Mouse (Mus musculus) gastrocnemius, adult 2 months (tissue): ENCODE results near the gene Sumf1. TPM values are rescaled to one million over a fixed set of nuclear protein-coding genes. Genes with fewer than 3 reads are reported as not detected.

Experiments
- DNase-seq: peaks from one replicate; pipeline ENCODE4 v3.0.0; 2022
- H3K27ac ChIP-seq: fragments of 200-600 bp; 2 replicates; pipeline ENCODE4 v1.8.1; 2022; ENCODE audit warnings: mild to moderate bottlenecking
- H3K4me3 ChIP-seq: fragments of 200-600 bp; 2 replicates; pipeline ENCODE4 v1.8.1; 2022; ENCODE audit warnings: mild to moderate bottlenecking, moderate library complexity
- CTCF ChIP-seq: fragments of 200-600 bp; IDR thresholded peaks from 2 replicates; pipeline ENCODE4 v1.8.1; 2022; ENCODE audit warnings: antibody characterized with exemption, mild to moderate bottlenecking, moderate library complexity
- intact Hi-C: fragments of 180-260 bp; cut with DNase I; formaldehyde crosslinking; loops from one replicate; pipeline ENCODE4 v1.15.1; 2025
- long read RNA-seq, 2 experiments: library from polyadenylated mRNA; stranded (forward); transcript quantifications; one replicate each; pipeline ENCODE4 v2.0.0; 2021
- total RNA-seq, 2 experiments: library from RNA; stranded (reverse); gene quantifications; 2 replicates each; pipeline ENCODE4 v1.2.3; 2021

Sumf1 gene
- total RNA-seq: 1 to 10 TPM; 7.4 to 9.4 TPM
- long read RNA-seq, experiment 1, transcript Sumf1-201 (9 exons, 2,593 nt): major isoform, 11 of 14 reads
- long read RNA-seq, experiment 1, partial matches to known transcripts: 0 of 14 reads
- long read RNA-seq, experiment 1, other reads (novel, unspliced or antisense): 3 of 14 reads
- long read RNA-seq, experiment 2, transcript Sumf1-201 (9 exons, 2,593 nt): major isoform, 10 of 23 reads
- long read RNA-seq, experiment 2, partial matches to known transcripts: 1 of 23 reads
- long read RNA-seq, experiment 2, other reads (novel, unspliced or antisense): 12 of 23 reads

DNA sequence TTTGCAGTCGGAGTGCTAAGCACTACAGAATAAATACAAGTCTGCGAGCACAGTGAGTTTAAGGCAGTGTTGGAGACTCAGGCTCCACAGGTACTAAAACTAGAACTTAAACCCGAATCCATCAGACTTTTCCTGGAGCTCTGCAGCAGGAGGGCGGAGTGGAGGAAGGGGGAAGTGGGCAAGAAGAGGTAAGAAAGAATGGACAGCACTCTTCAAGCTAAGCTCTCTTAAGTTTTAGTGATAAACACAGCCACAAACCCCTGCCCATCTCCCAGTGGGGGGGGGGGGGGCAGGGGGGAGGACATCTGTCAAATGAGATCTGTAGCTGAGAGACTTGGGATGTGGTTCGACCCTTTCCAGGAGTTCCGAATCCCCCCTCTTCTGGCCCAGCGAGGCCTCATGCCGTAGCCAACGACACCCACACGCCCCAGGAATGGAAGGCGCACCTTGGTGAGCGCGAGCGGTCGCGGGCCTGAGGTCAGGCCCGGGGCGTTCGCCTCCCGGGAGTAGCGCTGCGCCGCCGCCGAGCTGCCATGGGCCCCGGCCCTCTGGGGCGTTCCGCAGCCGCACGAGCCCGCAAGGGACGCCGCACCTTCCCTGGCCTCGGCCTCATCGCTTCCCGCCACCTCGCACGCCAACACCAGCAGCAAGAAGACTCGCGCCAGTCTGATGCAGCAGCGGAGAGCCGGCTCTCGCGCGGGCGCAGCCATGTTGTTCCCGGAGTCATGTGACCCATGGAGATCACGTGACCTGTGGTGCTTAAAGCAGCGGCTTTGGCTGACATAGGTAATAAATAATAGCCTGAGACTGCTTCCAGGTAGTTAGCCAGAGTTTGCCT, at the start of gene Sumf1:
Gene Sumf1 (minus strand): TSS at position 736 of the 838 bp plus-strand sequence.
- intact Hi-C loops: loop anchor here (2.0 kb wide), 1 partner anchor 28 kb away; the partner anchor contains the start of gene Itpr1
- no peak for TF ChIP-seq CTCF
- DNase-seq: peak; percentile 94
- H3K27ac ChIP-seq: peak within 1 kb of the TSS; percentile 80
- peak within 1 kb of the TSS; percentile 92 for H3K4me3 ChIP-seq

DNA sequence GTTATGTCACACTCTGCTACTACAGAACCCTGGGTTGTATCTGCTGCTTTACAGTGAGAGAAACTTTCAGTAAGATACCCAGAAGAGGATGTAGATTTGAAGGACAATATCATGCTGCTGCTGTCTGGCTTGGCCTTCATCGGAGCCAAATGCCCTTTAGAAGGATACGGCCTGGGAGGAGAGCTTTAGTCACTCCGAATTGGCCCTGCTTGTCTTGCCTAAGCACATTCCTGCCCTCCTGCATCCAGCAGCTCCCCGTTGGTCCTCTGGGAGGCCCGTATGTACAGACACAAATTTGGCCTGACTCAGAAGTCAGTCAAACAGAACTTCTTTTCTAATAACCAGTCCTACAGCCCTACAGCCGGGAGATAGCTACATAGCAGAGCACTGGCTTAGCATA, 49.2 kb upstream of the Sumf1 start:
- Histone ChIP-seq H3K4me3 (no peak overlapping the region), H3K27ac (peak overlapping the region; percentile 16; the same call in 1 of the 2 replicates)
- intact Hi-C loops: no loop called here
- TF ChIP-seq CTCF: no peak
- no peak for DNase-seq

DNA sequence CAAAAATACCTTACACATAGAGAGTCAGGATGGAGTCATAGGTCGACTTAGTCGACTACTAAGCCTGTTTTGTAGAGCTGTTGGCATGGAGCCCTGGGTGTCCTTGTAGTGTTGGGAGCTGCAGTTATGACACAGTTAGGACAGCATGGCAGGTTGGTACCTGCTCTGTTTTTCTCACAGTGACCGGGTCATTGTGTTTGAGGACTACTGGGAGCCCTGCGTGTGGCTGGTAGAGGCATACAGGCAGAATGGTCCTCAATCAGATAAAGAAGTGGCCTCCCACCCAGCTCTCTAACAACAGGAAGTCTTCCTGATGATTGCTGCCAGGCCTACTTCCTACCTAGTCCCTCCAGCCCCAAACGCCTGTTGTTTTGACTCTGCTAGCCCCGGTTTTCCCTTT, 47.7 kb upstream of the Sumf1 start:
- intact Hi-C loops: no loop called here
- no peak for TF ChIP-seq CTCF
- Histone ChIP-seq H3K4me3 (no peak overlapping the region), H3K27ac (peak overlapping the region; percentile 61)
- DNase-seq: peak; percentile 35

DNA sequence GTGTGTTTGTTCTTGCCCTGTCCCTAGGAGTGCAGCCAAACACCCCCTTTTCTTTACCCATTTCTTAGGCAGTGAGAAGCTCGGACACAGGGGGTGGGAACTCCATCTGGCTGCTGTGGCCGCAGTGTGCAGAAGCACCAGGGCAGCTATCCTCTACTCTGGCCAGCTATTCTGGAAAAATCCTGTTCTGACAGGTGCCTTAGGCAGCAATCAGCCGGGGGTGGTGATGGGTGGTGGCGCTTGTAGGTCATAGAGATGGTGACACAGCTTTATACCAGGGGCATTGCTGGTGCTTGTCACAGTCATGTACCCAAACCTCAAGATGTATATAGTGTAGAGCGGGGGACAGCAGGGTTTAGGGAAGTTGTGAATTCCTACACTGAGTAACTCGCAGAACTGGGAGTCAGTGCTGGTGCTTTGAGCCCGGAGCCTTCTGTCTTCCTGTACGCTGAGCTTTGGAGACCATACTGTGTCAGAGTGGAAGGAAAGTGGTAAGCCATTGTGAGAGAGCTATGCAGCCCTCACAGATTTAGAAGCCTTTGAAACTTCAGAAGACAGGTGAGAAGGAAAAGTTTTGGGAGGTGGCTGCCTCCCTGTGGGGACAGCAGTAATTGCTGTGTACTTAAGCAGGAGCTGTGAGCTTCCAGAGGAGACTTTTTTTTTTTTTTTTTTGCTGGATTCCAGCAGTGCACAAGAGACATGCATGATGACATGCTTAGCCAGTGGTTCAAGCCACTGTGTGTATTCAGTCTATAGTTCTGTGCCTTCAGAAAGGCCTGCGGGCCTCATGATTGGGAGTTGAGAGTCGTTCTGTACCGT, 46.7 kb upstream of the Sumf1 start:
- intact Hi-C loops: no loop called here
- DNase-seq: no peak
- Histone ChIP-seq H3K4me3 (no peak overlapping the region), H3K27ac (peak overlapping the region; percentile 28)
- TF ChIP-seq CTCF: peak; percentile 24; the same call in 1 of the 2 replicates

DNA sequence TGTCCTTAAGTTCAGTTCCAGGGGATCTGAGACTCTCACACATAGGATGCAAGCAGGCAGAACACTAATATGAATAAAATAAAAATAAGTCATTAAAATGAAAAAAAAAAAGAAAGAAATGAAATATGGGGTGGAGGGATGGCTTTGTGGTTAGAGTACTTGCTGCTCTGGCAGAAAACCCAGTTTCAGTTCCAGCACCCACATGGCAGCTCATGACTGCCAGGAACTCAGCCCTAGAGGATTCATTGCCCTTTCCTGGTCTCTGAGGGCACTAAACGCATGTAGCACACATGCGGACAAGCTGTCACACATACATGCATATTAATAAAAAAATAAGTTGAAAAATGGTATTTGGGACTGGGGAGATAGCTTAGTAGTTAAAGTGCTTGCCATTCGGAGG, 45.2 kb upstream of the Sumf1 start:
- no peak overlapping the region for H3K4me3 ChIP-seq
- intact Hi-C loops: no loop called here
- TF ChIP-seq CTCF: no peak
- no peak for DNase-seq
- no peak overlapping the region for H3K27ac ChIP-seq

DNA sequence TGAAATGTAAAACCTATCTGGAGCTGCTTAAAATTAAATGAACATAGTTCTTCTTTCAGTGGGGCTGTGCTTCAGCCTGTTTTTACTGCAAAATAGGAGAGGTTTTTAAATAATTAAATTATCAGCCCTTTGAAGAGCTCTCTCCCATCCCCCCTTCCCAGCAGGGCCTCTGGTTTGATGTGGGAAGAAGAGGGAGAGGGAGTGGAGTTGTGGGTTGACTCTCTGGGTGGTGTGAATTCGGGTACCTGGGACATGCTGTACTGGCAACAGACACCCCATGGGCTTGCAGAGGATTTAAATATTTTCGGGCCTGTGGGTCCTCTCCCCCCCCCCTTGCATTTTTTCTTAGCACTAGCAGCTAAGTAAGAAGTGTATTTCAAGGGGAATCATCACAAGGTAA, 43.2 kb upstream of the Sumf1 start:
- Histone ChIP-seq H3K27ac (no peak overlapping the region), H3K4me3 (no peak overlapping the region)
- DNase-seq: no peak
- intact Hi-C loops: no loop called here
- no peak for TF ChIP-seq CTCF

DNA sequence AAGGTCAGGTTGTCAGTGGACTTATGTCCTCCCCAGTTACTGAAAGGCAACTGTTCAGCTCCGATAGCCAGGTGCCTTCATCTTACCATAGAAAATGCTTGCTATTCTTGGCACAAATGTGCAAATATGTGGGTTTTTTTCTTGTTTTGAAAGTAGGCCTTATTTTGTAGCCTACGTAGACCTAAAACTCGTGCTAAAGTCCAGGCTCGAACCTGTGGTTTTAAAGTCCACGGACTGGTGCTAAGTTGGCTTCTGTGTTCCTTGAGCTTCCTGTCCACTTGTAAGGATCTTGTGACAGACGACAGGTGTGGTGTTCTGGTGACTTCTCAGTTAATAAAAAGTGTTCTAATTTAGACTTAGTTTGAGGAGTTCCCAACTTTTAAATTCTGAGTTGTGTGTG, 42.7 kb upstream of the Sumf1 start:
- H3K27ac ChIP-seq: no peak overlapping the region
- no peak for DNase-seq
- intact Hi-C loops: no loop called here
- no peak overlapping the region for H3K4me3 ChIP-seq
- no peak for TF ChIP-seq CTCF

DNA sequence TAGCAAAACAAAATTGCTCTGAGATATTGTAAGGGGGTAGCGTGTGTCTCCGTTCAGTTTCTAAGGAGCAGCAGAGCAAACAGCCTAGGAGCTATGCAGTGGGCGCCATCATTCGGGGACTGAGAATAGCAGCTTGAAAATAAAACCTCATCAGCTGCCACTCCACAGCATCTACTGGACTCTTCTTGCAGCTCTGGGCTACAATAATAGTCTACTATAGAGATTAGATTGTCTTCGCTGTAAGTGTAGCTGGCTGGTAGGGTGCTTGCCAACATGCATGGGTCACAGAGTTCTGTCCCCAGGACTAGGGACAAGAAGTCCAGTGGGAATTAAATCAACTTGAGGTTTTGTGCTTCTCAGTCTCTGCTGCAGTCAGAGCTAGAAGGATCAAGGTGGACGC, 42.1 kb upstream of the Sumf1 start:
- TF ChIP-seq CTCF: no peak

DNA sequence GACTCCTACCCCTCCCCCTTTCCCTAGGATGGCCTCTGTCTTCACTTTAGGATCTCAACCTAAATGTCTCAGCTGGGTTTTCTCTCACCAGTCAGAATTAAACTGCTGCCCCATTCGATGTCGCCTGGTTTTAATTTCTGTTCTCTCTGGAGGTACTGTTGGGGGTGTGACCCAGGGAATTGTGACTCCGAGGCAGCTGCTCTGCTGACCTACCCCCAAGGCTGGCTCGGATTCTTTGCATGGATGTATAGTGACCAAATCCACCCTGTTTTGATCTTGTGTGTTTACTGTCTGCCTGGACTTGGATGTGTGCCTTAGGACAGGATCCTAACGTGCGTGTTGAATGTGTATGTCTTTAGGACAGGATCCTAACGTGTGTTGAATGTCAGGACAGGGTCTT, 40.8 kb upstream of the Sumf1 start:
- H3K4me3 ChIP-seq: no peak overlapping the region
- intact Hi-C loops: no loop called here
- DNase-seq: no peak
- H3K27ac ChIP-seq: no peak overlapping the region
- no peak for TF ChIP-seq CTCF

More for the DNA sequence above, 42.1 kb upstream of the Sumf1 start:
- DNase-seq: no peak
- H3K4me3 ChIP-seq: no peak overlapping the region
- intact Hi-C loops: no loop called here
- no peak overlapping the region for H3K27ac ChIP-seq

DNA sequence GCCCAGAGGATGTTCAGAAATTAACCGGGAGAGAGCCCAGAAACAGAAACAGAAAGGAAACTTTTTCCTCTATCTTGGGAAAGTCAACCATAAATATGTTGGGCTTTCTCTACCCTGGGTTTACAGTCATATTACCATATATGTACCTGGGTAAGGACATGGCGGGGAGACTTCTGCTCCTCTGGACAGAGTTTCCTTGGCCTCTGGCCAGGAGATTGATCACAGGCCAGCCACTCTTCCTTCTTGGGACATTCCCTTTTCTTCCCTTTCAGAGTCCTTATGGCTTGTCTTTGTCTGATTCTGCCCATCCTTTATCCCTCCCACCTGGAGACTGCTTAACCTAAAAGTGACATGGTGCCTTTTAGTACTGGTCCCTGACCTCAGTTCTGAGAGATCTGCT, 39.6 kb upstream of the Sumf1 start:
- intact Hi-C loops: no loop called here
- no peak for TF ChIP-seq CTCF
- no peak for DNase-seq
- Histone ChIP-seq H3K4me3 (peak overlapping the region; percentile 25; the same call in 1 of the 2 replicates), H3K27ac (peak overlapping the region; percentile 64)

DNA sequence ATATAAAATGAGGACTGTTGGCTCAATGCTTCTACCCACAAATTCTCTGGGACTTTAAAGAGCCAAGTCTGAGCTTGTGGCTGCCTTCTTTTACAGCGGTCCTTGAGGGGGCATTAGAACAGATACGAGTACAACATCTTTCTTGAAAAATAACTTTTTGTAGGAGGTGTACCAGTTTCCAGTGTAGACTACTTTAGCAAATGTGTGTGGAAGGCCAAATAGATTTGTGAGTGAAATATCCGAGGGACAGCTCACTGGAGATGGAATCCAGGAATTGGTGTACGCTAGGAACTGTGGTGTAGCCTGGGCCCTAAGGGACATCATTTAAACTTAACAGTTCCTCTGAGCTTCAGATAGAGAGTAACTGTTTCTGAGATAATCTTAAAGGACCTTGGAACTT, 39.0 kb upstream of the Sumf1 start:
- no peak for DNase-seq
- intact Hi-C loops: no loop called here
- TF ChIP-seq CTCF: no peak
- Histone ChIP-seq H3K27ac (peak overlapping the region; percentile 64), H3K4me3 (no peak overlapping the region)

DNA sequence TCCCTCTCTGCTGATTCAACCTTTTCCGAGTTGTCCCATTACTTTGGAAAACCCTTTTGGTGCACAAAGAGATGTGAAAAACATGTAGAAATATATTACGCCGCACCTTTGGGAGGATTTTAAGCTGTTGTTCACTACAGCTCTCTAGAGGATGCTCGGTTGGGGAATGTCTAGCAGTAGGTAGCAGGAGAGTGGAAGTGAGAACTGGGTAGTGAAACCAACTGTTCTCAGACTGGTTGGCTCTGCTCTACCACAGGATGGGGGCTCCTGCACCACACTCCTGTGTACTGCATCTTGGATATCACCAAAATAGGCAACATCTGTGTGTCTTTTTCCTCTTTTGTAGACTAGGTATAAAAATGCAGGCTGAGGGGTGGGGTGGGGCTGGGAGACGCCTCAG, 37.5 kb upstream of the Sumf1 start:
- no peak for DNase-seq
- intact Hi-C loops: no loop called here
- TF ChIP-seq CTCF: no peak
- no peak overlapping the region for H3K4me3 ChIP-seq
- peak overlapping the region; percentile 51 for H3K27ac ChIP-seq
